Mouse (Mus musculus): ENCODE results near the gene Fanca.
"Not testable (repeated sequence)": the region's sequence is repeated elsewhere in the genome, so short reads cannot be mapped to it uniquely, and the experiment has no call there.

The Fanca gene

DNA sequence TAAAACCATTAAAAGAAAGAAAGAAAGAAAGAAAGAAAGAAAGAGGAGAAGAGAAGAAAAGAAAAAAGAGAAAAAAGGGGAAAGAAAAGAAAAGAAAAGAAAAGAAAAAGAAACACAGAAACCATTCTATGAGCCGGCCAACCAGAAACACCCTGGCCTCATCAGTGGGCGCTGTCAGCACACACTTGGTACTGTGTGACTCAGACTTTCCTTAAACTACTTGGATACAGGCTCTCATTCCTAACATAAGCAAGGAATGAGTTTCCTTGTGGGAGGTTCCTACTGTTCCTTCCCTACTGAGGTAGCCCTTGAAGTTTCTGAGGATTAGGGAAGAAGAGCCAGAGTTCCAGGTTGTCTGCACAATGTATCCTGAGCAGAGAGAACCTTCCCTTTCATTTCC lies 12.9 kb upstream of the Fanca start:
- no peak for DNase-seq (ENCODE audit: low read depth, low spot score)

DNA sequence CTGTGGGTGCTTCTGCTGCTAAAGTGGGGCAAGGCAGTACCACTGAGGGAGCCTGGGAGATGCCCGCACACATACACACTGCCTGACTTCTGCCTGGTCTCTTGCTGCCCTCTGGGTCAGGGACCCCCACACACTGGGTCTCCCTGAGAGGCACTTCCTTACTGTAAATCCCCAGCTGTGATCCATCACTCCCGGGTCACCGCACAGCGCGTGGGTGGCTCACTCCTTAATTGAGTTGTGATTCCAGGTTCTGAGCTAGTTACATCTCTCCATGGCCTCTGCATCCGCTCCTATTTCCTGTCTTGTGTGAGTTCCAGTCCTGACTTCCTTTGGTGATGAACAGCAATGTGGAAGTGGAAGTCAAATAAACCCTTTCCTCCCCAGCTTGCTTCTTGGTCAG lies 12.3 kb upstream of the Fanca start:
- no peak for DNase-seq (ENCODE audit: low read depth, low spot score)

DNA sequence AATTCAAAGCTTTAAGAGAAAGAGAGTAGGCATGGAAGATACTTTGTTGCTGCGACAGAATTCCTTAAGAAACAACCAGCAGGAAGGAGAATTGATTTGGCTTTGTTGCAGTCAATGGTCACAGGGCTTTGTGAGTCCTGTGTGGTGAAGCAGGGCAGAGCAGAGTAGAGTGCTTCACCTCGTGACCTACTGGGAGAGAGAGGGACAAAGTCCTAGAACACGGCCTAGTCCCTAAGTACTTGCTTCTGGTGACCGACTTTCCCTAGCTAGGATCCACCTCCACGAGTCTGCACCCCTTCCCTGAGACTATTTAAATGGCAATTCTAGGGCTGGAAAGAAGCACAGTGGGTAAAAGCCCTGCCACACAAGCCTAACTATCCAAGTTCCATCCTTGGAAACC lies 11.6 kb upstream of the Fanca start:
- no peak for DNase-seq (ENCODE audit: low read depth, low spot score)

DNA sequence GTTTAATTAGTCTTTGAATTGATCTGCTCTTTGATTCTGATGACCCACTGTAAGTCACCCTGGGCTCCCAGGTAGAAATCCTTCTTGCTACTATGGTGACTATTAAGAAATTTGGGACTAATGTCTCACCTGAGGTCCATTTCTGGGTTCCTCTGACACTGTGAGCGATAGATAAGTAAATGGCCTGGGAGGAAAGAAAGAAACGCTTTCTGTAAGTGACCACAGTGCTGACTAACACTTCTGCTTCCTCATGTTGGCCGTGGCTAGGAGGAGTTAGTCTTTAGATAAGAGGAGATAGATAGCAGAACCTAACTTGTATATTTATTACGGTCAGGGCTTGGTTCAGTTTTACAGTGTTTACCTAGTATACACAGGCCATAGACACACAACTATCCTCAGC lies 11.0 kb upstream of the Fanca start:
- DNase-seq (ENCODE audit: low read depth, low spot score): no peak

DNA sequence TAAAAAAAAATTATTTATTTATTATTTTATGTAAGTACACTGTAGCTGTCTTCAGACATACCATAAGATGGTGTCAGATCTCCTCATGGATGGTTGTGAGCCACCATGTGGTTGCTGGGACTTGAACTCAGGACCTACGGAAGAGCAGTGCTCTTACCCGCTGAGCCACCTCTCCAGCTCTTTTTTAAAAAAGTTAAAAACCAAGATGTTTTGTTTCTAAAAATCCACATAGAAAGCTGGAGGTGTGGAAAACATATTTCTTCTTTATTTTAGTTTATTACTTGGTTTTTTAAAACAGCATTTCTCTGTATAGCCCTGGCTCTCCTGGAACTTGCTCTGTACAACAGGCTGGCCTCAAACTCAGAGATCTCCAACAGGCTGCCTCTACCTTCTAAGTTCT lies 10.2 kb upstream of the Fanca start:
- DNase-seq (ENCODE audit: low read depth, low spot score): no peak

DNA sequence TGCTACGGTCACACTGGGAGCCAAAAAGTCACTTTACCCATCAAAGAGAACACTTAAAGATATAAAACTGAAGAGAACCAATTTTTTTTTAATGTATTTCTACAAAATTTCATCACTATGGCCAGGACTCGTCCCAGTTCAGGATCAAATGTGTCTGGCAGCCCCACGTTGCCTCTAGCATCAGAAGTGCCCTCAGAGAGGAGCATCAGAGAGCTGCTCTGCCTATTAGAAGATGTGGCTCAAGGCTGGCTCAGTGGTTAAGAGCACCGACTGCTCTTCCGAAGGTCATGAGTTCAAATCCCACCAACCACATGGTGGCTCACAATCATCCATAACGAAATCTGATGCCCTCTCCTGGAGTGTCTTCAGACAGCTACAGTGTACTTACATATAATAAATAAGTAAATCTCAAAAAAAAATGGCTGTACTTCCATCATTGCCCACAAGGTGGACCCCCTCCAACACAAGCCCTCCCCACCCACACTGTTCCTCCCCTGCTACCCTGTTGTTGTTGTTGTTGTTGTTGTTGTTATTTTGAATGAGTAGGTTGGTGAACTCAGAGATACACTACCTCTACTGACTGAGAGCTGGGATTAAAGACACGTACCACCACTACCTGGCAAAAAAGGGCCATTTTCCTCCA lies 1.3 kb upstream of the Fanca start:
- DNase-seq (ENCODE audit: low read depth, low spot score): peak; percentile 35

DNA sequence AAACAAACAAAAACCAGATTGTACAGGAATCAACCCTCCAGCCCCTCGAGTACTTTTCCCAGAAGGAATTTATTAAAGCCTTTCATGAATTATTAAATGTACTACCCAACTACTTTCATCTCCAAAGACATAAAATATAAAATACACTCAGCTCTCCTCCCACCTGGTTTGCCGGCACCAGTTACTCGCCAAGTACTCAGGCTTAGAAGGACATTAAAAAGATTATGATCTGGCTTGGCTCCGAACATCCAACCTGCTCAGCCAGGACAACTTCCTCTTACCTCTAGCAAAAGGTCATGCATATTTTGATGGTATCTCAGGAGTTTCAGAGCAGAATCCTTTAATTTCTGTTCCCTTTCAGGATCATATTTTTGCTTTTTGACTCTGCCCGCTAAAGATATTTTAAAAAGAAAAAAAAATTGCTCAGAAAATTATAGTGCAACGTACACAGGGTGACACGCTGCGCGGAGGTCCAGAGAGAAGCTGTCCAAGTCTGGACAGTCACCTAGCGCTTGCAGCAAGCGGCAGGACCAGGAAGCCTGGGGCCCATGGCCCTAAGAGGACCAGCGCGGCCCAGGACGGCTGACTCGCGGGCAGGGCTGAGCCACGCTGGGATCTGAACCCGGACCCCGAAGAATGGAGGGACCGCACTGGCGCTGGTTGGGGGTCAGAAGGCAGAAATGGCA lies 452 bp downstream of the Fanca start:
- DNase-seq (ENCODE audit: low read depth, low spot score): no peak

DNA sequence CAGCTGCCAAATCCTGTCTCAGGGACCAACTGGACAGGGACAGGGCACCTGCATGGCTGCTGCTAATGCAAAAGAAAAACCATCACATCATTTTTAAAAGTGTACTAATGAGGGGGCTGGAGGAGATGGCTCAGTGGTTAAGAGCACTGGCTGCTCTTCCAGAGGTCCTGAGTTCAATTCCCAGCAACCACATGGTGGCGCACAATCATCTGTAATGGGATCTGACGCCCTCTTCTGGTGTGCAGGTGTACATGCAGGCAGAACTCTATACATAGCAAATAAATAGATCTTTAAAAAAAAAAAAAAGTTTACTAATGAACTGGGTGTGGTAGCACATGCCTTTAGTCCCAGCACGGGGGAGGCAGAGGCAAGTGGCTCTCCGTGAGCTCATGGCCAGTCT lies 9.6 kb downstream of the Fanca start:
- no peak for DNase-seq (ENCODE audit: low read depth, low spot score)

DNA sequence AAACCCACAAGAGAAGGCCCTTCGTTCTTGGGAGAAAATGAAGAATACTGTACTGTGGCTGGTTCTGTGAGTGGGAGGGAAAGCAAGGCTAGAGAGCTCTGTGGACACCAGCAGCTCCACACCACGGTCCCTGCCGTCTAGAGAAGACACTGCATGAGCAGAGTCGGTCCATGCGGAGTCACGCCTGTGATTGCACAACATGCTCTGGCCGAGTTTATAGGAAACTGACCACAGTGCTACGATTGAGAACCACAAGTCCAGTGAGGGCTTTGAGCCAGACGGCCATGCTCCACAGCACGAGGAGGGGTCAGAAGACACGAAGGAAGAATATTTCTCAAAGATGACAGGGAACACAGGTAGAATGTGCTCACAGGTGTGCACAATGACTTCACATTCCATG lies 20.1 kb downstream of the Fanca start:
- no peak for DNase-seq (ENCODE audit: low read depth, low spot score)

DNA sequence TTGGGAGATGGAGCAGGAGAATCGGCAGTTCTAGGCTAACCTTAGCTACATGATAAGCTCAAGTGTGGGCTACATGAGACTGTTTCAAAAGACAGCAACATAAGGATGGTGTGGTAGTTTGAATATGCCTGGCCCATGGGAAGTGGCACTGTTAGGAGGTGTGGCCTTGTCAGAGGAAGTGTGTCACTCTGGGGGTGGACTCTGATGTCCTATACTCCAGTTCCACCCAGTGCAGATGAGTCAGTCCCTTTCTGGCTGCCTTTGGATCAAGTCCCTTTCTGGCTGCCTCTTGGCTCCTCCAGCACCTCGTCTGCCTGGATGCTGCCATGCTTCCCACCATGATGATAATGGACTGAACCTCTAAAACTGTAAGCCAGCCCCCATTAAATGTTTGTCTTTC lies 25.6 kb downstream of the Fanca start:
- DNase-seq (ENCODE audit: low read depth, low spot score): no peak

DNA sequence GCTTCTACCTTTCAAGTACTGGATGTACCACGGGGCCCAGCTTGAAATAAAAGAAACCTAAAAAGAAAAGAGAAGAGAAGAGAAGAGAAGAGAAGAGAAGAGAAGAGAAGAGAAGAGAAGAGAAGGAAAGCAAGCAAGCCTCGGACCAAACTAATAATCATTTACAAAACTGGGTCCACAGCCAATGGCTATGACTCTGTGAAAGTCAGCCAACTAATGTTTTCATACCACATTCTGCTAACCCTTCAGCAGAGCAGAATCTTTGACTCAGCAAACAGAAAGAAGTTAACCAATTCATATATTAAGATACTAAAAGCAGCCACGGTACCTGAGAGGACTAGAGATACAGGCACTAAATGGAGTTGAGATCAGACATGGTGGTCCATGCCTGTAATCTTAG lies 26.1 kb downstream of the Fanca start:
- no peak for DNase-seq (ENCODE audit: low read depth, low spot score)

DNA sequence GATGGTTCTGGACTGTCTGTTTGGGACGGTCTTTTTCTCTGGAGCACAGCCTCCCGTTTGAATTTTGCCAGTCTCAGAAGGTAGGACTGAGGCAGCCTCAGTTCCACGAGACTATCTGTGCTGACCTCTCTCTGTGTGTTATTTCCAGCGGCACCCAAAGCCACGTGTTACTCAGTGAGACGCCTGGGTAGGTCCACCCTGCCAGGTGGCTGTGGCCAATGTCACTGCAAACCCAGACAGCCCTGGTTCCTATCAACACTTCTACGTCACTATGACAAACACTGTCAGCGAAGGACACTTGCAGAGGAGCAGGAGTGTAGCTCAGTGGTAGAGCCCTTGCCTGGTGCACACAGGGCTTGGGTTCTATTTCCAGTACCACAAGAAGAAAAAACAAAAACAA lies 26.7 kb downstream of the Fanca start:
- no peak for DNase-seq (ENCODE audit: low read depth, low spot score)

DNA sequence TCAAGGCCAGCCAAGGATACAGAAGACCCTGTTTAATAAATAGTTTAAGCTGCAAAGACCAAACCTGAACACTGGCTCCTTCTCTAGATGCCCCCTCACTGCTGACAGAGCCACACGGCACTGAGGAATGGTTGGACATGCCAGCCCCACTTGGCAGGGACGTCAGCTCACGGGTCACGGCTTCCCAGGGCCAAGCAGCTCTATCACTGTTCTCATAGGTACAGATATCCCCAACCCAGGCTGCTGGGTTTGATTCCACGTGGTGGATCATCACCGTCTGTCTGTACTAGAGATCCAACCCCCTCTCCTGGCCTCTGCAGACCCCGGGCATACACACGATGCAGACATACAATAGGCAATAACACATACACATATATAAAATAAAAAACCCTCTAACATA lies 27.7 kb downstream of the Fanca start:
- DNase-seq (ENCODE audit: low read depth, low spot score): no peak

DNA sequence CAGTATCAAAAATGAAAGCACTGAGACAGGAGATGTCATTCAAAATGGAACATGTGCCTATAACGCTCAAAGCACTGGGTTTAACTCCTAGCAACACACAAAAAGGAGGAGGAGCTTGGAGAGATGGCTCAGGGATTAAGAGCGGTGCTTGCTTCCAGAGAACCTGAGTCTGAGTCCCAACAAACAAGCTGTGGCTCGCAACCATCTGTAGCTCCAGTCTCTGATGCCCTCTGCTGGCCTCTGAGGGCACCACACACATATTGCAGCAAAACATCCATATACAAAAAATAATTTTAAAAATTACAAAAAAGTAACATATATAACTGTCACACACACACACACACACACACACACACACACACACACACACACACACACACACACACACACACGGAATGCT lies 28.2 kb downstream of the Fanca start:
- DNase-seq (ENCODE audit: low read depth, low spot score): no peak

DNA sequence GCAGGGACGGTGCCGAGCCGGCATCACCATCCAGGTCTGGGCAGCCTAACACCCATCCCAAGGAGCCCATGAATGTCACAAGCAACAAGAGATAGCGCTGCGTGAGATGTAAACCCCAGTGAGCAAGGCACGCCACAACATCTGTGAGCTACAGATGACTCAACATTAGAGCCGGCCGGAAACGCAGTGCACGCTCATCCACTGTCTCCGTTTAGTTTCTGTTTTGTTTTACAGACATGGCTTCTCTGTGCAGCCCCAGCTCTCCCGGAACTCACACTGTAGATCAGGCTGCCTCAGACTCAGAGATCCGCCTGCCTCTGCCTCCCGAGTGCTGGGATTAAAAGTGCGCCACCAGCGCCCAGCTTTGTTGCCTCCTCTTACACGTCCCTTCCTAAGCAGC lies 31.0 kb downstream of the Fanca start:
- DNase-seq (ENCODE audit: low read depth, low spot score): no peak

DNA sequence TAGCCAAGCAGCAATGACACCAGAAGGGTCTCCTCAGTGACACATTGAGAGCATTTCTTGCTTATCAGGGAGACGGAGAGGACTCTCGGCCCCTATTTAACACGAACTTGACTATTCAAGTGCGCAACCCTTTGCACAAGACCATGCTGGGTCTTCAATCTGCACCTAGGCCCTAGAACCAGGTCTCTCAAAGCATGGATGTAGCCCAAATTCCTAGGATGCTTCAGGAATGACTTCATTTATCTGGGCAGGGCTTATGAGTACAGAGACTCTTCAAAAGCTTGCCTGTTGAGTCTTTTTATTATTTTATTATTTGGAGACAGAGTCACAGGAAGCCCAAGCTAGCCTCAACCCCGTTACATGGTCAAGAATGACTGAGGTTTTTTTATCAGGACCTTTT lies 33.9 kb downstream of the Fanca start:
- DNase-seq (ENCODE audit: low read depth, low spot score): no peak

DNA sequence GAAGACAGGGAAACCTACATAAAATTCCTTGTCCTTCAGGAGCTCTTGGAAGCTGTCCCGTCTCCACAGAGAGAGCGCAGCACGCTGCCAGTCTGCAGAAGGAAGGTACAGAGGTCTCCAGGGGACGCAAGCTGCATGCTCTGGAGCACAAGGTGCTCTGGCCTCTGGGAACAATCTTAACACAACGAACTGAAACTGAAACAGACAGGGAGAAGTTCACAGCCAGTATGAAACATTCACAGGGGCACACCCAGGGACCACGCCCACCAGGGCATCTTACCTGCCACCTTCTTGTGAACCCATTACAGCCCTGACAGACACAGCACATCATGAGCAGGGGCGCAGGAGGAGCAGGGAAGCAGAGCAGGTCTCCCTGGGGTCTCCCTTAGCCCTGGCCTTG lies 34.4 kb downstream of the Fanca start:
- no peak for DNase-seq (ENCODE audit: low read depth, low spot score)

DNA sequence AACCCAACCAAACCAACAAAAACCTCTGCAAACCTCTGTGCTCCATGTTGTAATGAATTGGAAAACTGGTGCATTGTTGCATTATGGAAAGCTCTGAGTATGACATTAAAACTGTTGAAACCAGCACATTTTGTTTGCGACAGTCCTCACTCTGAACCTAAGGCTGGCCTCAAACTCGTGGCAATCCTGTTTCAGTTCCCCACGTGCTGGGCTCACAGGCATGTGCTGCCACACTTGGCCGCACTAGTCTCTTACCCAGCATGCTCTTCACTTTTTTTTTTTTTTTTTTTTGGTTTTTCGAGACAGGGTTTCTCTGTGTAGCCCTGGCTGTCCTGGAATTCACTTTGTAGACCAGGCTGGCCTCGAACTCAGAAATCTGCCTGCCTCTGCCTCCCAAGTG lies 35.4 kb downstream of the Fanca start:
- not testable (repeated sequence) for DNase-seq (ENCODE audit: low read depth, low spot score)

DNA sequence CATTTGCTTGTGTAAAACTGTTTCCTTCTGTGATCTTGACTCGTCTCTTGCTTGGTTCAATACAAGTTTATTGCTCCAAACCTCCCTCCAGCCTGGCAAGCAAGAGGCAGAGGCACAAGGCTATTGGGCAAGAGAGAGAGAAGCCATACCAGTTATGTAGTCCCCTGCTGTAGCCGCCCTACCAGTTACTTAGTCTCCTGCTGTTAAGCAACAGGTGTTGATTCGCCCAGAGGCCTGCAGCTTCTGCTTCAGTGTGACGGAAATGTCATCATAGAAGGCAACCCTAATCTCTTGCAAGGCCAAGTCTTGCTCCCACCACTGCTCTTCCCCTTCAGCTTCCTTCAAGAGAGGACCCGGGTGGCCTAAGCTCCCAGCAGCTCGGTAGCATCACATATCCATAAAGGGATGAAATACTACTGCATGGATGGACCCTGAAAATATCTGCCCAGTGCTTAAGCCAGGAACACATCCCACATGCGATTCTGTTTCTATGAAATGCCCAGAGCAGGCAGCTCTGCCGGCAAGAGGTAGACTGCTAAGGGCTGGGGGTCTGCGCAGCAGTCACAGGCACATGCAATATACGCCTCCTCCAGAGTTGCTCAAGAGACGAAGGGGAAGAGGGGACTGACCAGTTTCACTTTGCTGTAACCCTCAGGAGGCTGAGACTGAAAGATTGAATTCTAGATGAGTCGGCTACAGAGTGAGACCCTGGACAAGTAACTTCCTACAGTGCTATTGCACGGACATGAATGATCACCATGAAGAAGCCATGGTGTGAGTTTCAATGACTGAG lies 37.9 kb downstream of the Fanca start:
- DNase-seq (ENCODE audit: low read depth, low spot score): no peak

DNA sequence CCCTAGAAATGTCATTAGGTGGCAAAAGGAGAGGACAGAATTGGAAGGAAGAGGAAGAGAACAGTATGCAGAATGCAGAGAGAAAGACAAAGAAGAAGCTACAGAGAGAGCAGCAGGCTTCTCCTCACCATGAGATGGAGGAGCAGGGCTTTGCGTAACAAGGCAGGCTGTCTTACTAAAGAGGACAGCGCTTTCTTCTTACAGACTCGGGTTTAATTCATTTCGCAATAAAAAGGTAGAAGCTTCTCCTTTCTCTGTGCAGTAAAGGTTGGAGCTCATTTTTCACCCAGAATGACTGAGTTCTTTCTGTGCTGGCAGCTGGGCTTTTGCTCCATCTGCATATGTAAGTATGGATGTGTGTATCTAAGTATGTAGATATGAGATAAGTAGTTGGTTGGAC lies 38.5 kb downstream of the Fanca start:
- DNase-seq (ENCODE audit: low read depth, low spot score): no peak

DNA sequence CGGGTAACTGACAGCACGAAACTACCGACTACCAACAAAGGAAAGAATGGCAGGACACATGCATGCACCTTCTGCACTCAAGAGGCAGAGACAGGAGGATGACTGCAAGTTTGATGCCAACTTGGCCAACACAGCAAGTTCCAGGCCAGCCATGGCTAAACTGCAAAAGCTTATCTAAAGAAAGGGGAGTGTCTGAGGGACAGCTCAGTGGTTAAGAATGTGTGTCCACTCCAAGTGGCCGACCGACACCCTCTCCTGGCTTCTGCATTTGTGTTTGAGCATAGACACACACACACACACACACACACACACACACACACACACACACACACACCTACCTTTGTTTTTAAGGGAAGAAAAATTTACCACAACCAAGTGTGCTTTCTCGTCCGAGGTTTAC lies 39.9 kb downstream of the Fanca start:
- DNase-seq (ENCODE audit: low read depth, low spot score): no peak

DNA sequence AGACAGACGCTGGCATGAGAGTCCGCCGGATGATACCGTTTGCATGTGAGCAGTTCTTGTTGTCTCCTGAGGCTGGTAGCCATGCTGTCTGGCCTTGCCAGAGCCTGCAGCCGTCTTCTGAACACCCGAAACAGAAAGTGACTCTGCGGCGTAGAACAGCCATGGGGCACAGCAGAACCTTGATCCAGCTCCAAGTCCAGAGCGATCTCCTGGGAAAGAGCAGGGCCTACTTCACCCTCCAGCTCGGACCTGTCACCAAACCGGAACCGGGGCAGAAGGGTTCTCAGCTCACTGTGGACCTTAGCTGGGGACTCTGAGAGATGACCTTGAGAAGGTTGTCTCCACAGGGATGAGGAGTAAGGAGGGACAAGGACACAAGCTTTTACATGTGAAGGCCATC lies 43.3 kb downstream of the Fanca start:
- DNase-seq (ENCODE audit: low read depth, low spot score): no peak

DNA sequence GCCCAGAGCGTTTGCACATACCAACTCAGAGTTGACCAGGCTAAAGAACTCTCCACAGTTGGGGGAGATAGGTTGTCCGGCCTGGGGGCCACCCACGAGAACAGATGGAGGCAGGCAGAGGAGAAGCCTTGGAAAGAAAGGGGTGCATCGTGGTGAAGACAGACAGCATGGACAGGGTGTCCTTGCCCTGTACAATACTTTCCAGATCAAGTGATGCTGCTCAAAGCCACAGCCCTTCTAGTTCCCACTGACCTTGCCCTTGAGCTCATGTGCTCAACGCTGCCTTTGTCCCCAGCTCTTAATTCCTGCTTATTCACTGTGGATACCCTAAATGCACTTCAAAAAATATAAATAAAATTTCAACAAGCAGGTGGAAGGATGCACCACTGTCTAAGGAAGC lies 43.9 kb downstream of the Fanca start:
- no peak for DNase-seq (ENCODE audit: low read depth, low spot score)

Measured in telencephalon, adult 2 months (tissue).